Mouse (Mus musculus) lung, postnatal 36 days (tissue): ENCODE measurements at regions not wholly inside any gene's neighbourhood (a gene's known extent, or its start where the extent isn't known, plus 50 kb on each side); places are given as distances from the start of the nearest gene placed in this dataset.
"Not testable (repeated sequence)": the region's sequence is repeated elsewhere in the genome, so short reads cannot be mapped to it uniquely, and the experiment has no call there.

Experiments used
- DNase-seq: peaks from one replicate; pipeline ENCODE4 v3.0.0; 2022; ENCODE audit warnings: mixed read lengths

DNA sequence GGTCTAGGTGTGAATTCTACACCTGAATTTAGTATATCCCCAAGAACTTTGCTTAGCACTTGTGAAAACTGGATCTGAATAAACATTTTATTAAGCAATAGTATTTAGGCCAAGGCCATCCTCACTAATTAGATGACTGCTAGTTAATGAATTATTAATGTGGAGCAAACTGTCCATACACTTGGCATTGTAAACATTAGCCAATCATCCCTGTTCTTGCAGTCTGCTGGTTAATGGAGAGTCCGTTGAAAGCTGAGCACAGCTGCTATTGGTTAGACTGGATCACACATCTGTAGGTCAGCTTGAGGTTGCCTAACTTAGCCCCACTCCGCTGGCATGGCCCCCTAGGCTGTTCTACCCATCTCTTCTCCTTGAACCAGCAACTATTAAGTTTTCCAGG is 826.2 kb upstream of the 4930452B06Rik start:
- no peak for DNase-seq

DNA sequence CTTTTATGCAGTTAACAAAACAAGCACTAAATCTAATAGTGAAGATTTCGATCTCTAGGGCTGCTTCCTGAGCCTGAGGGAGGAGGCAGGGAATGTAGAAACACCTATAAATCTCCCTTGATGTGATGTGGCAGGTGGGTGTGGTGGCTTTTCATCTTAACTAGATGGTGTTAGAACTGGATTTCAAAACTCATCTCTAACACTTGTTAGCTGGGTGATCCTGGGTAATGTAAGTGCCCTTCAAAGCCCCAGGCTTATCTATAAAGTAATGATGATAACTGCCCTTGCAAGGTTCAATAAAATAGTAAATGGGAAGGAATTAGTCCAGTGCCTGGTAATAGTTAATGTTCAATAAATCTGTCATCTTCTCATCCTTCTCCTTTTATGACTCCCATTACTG is 822.5 kb upstream of the 4930452B06Rik start:
- no peak for DNase-seq

DNA sequence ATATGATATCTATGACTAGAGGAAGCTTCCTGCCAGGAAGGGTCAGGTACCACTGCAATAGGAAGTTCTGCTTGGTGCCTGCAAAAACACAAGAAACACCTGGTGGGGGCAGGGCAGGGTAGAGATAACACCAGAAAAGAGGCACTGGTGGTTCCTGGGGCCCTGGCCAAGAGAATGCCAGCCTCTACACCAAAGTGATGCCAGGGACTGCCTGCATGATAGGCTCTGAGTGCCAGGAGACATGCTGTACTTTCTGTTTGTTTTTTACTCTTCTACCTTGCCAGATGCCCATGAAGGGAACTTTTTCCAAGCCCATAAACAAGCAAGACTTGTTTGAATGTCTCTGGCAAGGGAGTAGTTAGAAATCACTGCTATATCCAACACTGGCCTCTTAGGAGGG is 812.9 kb upstream of the 4930452B06Rik start:
- DNase-seq, result no peak

DNA sequence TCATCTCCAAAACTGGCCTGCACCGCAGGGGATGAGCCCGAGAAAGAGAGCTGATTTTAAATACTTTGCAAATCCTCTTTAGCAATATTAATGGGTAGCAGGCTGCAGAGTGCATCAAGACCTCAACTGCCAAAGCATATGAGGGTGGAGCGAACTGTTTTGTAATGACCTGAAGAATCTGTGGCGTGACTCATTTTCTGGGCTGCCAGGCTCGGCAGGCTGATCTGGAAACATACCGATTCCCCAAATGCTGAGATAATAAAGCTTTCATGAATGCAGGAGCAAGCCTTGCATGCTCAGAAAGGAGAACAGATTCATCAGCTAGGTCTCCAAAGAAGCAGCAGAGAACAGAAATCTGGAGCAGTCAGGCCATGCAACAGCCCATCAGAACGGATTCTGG is 809.1 kb upstream of the 4930452B06Rik start:
- peak; percentile 21 for DNase-seq

DNA sequence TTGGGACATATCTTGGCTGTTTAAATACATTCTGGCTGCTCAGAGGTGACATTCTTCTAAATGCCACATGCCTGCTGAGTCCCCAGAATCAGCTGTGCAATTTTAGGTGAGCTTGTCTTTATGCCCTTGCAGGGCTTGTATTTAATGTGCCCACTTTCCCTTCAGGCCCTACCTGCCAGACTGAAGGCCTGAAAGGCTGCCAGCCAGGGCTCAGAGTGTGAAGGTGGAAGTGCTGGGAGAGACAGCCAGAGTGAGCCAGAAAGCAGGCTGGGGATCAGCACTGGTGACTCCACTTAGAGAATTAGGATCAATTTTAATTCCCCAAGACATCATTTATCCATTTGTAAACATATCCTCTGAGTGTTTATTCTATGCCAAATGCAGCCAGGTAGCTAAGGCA is 803.6 kb upstream of the 4930452B06Rik start:
- DNase-seq, result no peak

DNA sequence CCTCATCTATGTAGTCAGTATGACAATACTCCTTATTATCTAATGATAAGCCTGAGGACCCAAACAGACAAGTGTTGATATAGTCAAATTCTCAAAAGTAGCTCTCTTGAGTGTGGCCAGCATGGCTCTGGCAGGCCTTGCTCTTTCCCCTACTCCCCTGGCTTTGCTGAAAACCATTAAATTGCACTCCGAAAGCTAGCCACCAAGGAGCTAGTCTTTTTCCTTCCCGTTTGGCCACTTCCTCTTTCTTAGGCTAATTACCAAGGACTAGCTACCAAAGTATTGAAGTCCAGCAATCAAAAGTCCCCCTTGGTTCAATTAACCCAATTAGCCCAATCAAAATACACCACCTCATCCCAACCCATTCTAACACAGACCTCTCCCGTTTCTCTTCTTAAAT is 802.6 kb upstream of the 4930452B06Rik start:
- no peak for DNase-seq

DNA sequence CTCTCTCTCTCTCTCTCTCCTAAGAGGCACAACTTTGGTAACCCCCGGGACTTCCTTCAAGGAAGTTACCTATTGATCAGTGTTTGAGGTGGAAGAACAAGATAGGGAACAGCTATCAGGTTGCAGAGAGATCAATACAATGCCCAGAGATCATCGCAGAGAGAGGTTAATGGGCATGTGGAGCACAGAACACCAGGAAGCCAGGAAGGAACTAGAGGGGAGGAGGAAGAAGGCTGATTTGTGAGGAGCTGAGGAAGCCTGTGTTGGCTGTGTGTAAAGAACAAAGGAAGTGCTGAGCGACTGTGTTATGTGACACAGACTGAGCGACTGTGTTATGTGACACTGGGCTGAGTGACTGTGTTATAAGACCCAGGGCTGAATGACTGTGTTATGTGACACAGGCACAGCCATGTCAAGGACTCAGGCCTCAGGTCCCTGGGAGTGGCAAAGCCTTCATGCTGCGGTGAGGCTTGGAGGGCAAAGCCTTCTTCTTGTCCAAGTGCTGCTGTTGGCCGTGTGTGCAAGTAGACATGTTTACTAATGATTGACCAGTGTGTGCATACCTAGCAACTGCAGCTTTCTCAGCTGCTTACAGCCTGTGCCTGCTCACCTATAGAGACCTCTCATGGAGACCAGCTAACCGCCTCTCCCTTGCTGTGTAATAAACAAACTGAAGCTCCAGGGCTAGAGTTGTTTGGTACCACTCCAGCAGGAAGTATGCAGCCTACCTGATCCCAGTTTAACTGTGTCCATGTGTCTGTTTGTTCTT is 801.8 kb upstream of the 4930452B06Rik start:
- DNase-seq, result peak; percentile 6

DNA sequence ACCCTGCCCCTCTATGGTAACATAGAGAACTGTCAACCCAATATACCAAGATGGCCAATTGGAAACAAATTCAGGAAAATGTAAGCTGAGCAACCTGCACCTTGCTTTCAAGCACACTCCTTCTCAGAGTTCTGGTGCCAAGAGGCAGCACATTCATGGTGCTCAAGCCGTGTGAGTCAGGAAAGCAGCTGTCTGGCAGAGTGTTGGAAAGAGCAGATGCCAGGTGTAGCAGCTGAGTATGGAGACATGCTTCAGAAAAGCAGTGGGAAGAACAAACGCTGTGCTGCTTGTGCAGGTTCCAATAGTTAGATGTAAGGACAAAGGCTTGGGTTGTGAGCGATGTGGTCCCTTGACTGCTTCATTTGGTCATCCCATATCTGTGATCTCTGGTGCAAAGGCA is 794.0 kb upstream of the 4930452B06Rik start:
- no peak for DNase-seq

DNA sequence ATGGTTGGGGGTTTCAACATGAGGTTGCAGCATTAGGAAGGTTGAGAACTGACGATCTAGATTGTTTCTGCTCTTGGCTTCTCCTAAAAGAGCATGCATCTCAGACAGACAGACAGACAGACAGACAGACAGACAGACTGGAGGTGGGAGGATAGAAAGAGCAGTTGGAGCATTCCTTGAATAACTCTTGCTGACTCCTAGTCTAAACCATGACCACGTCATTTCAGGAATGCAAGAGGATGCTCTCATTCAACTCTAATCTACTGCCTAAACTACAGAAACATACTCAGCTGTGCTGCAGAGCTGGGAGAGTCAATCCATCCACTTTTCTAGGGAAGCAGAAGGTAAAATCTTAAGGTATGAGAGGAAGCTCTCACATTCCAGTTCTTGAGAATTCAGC is 792.8 kb upstream of the 4930452B06Rik start:
- DNase-seq, result no peak

DNA sequence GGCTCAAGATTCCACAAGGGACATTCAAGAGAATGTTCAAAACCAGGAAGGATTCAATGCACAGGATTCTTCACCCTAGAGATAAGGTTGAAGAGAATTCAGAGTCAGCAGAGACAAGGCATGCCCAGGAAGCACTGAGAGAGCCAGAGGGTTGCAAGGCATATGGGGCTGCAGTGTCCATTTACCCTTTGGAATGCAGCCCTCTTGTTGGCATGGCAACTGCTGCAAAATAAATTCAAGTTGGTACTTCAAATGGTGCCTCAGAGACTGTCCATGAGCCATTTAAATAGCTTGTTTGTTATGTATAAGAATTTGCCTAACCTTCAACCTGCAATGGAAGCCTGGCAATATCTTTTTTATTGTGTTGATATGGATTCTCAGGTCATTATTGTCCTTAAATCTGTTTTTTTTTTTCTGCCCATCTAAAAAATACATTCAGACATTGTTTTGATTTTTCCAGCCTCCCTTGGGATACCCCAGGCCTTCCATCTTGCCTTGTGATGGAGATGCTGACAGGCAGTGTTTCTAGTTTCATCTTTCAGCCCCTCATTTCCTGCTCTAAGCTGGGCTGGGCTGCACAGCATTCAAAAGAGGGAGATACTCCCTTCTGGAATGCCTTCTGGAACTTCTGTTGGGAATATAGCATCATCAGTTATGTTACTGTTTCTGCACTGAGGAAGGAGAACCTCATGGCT is 791.9 kb upstream of the 4930452B06Rik start:
- no peak for DNase-seq

DNA sequence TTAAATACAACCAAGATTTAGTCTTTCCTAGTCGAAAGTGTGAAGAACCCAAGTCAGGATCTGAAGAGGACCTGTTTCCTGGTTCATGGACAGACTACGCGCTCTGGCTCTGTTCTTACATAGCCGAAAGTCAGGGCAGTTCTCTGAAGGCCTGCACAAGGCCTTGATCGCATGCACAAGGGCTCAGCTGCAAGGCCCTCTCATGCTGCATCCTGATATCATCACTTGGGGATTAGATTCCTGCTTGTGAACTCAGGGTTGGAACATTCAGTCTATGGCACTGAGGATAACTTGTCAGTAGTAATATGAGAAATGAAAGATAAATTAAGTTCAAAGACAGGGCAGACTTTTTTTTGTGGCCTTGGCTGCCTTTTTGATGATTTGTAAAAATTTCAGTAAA is 789.9 kb upstream of the 4930452B06Rik start:
- no peak for DNase-seq

DNA sequence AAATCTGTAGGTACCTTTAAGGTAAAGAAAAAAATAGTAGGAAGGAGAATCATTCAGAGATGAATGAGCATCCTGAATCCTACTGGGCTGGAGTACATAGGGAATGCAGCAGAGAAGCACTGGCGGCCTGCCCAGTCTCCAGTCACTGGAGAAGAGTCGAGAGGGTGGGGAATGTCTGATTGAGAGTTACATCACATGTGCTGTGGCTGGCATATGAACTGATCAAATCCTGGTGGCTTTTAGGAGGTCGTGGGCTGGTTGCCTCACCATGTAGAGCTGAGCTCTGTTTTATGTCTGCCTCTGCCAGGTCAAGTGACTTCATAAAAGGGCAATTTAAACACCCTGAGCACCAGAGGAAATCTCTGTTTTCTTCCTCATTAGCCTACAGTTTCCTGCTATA is 783.9 kb upstream of the 4930452B06Rik start:
- DNase-seq, result peak; percentile 15

DNA sequence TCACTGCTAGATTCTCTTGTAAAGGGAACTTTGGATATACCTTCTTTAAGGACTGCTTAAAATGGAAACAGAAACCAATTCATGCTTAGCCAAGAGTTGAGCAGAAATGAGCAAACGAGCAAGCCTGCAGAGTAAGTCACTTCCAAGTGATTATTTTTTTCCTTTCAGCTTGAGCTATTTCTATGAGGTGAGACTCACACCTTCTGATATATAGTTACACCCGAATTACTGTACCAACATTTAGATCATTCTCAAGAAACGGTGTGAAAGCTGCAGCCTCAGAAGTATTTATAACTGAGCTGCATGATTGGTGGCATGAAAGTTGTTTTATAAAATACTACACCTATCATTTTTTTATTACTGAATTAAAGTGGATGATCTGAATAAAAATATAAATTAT is 771.9 kb upstream of the 4930452B06Rik start:
- DNase-seq, result no peak

DNA sequence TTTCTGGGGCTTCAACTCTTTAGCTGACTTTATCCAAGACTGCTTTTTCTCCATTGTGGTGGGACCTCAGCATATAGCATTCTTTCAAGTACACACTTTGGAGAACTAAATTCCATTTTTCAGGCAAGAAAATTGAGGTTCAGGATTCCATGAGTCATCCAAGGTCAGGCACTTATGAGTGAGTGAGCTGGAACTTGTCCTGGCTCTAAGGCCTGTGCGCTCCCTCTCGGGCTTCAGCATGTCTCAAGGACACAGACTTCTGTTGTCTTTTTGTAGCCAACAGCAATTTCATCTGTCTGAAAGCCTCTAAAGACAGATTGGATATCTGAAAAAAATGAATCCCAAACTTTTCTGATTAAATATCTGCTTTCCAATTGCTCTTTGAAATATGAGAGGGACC is 769.1 kb upstream of the 4930452B06Rik start:
- DNase-seq, result no peak

DNA sequence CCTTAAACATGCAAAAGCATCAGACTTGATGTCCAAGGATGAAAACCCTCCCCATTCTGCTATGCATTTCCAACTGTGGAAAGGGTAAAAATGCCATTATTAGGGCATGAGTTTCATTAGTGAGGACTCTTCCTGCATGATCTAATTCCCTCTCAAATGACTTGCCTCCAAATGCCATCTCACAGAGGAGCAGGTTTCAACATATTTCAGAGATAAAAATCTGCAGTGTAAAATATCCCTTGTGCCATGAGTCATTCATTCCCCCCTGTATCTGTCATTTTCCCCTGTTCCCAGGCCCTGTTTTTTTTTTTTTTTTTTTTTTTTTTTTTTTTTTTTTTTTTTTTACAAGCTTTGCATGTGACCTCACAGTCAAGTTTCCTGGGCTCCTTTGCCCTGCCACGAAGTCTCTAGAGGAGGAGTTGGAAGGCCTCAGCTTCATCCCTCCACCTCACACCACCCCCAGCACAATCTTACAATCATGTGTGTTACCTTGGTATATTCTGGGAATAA is 767.1 kb upstream of the 4930452B06Rik start:
- DNase-seq, result no peak

DNA sequence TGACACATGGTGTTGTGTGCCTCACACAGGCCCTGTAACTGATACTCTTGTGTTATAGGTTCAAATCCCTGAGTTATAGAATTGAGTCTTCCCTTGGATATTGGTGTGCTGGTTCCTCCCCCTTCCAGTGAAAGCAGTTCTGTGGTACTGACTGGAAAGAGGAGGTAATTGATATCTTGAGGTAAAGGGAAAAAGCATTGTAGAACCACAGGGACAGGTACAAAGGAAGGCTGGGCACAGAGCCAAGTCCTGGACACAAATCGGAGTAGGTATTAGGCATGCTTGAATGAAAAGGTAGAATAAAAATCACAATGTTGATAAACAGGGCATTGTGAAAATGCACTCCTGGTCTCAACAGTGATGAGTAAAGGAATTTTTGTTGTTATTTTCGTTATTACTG is 765.8 kb upstream of the 4930452B06Rik start:
- no peak for DNase-seq

DNA sequence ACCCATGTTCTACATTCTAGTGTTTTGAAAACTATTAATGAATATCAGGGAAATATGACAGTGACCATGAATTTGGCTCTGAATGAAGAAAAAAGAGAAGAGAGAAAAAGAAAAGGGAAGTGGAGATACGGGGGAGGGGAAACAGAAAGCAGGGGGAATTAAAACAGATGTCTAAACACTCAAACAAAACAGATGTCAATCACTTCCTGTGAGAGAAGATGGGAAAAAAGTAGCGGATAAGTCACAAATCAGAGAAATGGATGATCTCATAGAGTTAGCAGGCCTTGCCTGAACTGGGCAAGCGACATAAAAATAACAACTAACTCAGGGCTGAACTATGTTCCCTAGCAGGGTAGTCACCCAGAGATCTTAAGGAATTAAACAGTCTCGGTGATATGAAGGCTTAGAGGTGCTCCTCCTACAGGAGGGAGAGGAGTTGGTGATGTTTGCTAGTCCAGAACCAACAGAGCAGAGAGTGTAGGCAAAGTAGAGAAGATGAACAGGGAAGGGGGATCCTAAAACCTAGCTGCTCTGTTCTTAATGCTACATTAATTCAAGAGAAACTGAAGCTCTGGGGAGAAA is 745.9 kb upstream of the 4930452B06Rik start:
- DNase-seq, result no peak

DNA sequence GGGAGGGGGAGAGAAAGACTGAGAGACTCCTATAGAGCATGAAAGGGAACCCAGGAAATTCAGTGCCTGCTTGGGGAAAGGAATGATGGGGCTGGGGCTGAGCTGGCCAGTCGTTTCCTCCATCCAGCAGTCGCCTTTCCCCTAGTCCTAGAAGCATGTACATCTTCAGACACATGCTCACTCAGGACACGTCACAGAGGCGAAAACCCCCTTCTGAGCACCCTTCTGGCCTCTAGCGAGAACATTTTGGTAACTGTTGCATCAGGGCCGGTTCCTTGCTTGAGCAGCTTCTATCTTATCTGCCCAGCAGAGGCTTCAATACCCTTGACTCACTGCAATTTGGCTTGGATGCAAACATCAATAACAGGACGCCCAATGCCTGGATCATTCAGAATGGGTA is 737.6 kb upstream of the 4930452B06Rik start:
- DNase-seq, result no peak

DNA sequence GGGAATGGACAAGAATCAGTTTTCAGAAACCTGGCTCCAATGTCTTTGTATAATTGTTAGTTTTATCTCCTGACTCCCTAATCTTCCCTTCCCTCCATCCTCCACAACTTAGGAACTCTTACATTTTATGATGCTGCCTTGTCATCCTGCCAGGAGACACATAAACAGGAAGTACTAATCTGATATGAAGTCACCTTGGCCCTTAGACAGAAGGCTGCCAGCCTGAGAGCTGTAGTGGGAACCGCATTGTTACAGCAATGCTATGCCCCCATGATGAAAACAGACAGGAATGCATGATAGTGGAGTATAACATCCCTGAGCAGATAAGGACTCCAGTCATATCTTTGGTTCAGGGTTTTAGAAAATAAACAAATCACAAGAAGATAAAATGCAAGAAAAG is 734.8 kb upstream of the 4930452B06Rik start:
- peak; percentile 25 for DNase-seq

DNA sequence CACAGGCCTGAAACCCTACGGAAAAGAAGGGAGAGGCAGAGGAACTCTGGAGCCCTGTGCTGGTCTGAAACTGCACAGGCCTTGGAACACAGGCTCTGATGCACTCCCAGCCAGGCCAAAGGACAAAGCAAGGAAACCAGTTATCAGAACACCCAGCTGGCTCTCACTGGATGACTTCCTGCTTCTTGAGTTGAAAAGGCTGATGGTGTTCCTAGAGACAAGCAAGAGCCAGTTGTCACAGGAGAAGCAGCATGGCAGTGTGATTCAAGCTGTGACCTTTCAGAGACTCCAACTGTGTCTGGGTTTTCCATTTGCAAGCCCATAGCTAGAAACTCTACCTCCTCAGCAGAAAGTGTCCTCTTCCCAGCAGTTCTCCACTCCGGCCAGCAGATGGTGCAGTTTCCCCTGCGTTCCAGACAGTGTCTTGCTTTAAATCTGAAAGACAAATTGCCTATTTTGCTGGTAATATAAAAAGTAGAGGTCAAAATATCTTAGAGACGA is 727.3 kb upstream of the 4930452B06Rik start:
- peak; percentile 49 for DNase-seq

DNA sequence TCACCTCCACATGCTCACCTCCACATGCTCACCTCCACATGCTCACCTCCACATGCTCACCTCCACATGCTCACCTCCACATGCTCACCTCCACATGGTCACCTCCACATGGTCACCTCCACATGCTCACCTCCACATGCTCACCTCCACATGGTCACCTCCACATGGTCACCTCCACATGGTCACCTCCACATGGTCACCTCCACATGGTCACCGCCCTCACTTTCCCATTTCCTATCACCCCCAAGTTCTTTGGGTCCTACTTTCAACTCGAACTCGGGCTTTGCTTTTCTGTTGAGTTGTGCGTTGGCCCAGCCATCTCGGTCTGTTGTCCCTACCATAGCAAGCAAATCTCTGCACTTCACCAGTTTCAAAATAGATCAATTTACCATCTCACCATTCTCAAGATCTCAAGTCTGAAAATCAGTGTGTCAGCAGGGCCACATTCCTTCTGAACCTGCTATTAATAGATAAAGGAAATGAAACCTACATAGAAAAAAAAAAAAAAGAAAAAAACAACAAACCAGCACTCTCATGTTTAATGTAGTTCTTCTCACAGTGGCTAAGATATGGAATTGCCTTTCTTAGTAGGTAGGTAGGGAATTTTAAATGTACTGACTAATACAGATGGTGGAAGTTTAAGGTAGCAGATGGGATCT is 724.0 kb upstream of the 4930452B06Rik start:
- DNase-seq, result not testable (repeated sequence)

DNA sequence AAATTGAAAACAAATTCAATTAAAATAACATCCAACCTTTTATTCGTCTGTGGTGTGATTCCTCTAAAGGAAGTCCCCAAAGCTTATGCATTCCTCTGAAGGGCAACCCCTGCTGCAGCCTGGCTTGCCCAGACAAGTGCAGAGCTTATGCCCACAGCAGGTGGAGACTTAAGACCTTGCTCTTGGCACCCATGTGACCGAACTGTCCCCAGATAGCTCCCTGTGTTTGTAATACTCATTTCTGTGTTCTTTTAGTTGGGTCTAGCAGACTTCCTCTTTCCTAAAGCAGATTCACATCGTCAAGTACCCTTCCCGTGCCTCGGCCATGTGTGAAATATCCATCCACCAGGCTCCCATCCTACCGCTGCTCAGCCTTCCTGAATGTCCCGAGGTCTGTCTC is 723.1 kb upstream of the 4930452B06Rik start:
- DNase-seq, result no peak
